Mouse (Mus musculus): ENCODE measurements around the gene Mical3. TPM values are rescaled to one million over a fixed set of nuclear protein-coding genes. Genes with fewer than 3 reads are reported as not detected.
A peak's percentile ranks its signal among the peaks of the same experiment; 100 is the strongest.

Gene Mical3
- total RNA-seq, 2 experiments from 2014 or later: 100 to 150 TPM

GRCm38 (mm10) chr6:120987571-120988084, 143.2 kb downstream of the Mical3 start:
- intact Hi-C loops (cut with DNase I): no loop called here
- peak; percentile 54 for DNase-seq (ENCODE audit: low spot score in 2 of 2)

GRCm38 (mm10) chr6:120987164-120987563, 143.6 kb downstream of the Mical3 start:
- no peak for DNase-seq (ENCODE audit: low spot score in 2 of 2)
- intact Hi-C loops (cut with DNase I): no loop called here

GRCm38 (mm10) chr6:120986172-120986571, 144.6 kb downstream of the Mical3 start:
- intact Hi-C loops (cut with DNase I): no loop called here
- DNase-seq (ENCODE audit: low spot score in 2 of 2): no peak

- intact Hi-C loops (cut with DNase I): no loop called here
- DNase-seq (ENCODE audit: low spot score in 2 of 2): no peak
Measured at GRCm38 (mm10) chr6:120982314-120982713, 148.5 kb downstream of the Mical3 start.

GRCm38 (mm10) chr6:120981537-120981936, 149.3 kb downstream of the Mical3 start:
- intact Hi-C loops (cut with DNase I): no loop called here
- DNase-seq (ENCODE audit: low spot score in 2 of 2): no peak

- intact Hi-C loops (cut with DNase I): loop anchor here (10.0 kb wide), 1 partner anchor 287 kb away; no protein-coding TSS in a partner anchor
- no peak for DNase-seq (ENCODE audit: low spot score in 2 of 2)
Measured at GRCm38 (mm10) chr6:120978019-120978621, 152.7 kb downstream of the Mical3 start.

GRCm38 (mm10) chr6:120976991-120977390, 153.8 kb downstream of the Mical3 start:
- intact Hi-C loops (cut with DNase I): loop anchor here (10.0 kb wide), 1 partner anchor 288 kb away; no protein-coding TSS in a partner anchor
- DNase-seq (ENCODE audit: low spot score in 2 of 2): no peak

- no peak for DNase-seq (ENCODE audit: low spot score in 2 of 2)
- intact Hi-C loops (cut with DNase I): loop anchor here (10.0 kb wide), 1 partner anchor 289 kb away; no protein-coding TSS in a partner anchor
Measured at GRCm38 (mm10) chr6:120976097-120976496, 154.7 kb downstream of the Mical3 start.

GRCm38 (mm10) chr6:120971797-120972590, 158.8 kb downstream of the Mical3 start:
- intact Hi-C loops (cut with DNase I): loop anchor here (1.0 to 10.0 kb wide), 3 partner anchors 157 to 293 kb away; no protein-coding TSS in a partner anchor
- peak; percentile 79 to 88 for DNase-seq (ENCODE audit: low spot score in 2 of 2)

GRCm38 (mm10) chr6:120970939-120971796, 159.6 kb downstream of the Mical3 start:
- no peak for DNase-seq (ENCODE audit: low spot score in 2 of 2)
- intact Hi-C loops (cut with DNase I): loop anchor here (1.0 to 10.0 kb wide), 3 partner anchors 158 to 294 kb away; no protein-coding TSS in a partner anchor

GRCm38 (mm10) chr6:120965814-120966213, 165.0 kb downstream of the Mical3 start:
- intact Hi-C loops (cut with DNase I): no loop called here
- no peak for DNase-seq (ENCODE audit: low spot score in 2 of 2)

- intact Hi-C loops (cut with DNase I): no loop called here
- DNase-seq (ENCODE audit: low spot score in 2 of 2): no peak
Measured at GRCm38 (mm10) chr6:120964179-120964578, 166.6 kb downstream of the Mical3 start.

- intact Hi-C loops (cut with DNase I): no loop called here
- no peak for DNase-seq (ENCODE audit: low spot score in 2 of 2)
Measured at GRCm38 (mm10) chr6:120960338-120961030, 170.3 kb downstream of the Mical3 start.

GRCm38 (mm10) chr6:120957331-120957730, 173.5 kb downstream of the Mical3 start:
- DNase-seq (ENCODE audit: low spot score in 2 of 2): no peak
- intact Hi-C loops (cut with DNase I): no loop called here

- DNase-seq (ENCODE audit: low spot score in 2 of 2): no peak
- intact Hi-C loops (cut with DNase I): no loop called here
Measured at GRCm38 (mm10) chr6:120956259-120957161, 174.3 kb downstream of the Mical3 start.

- DNase-seq (ENCODE audit: low spot score in 2 of 2): no peak
- intact Hi-C loops (cut with DNase I): no loop called here
Measured at GRCm38 (mm10) chr6:120955215-120955614, 175.6 kb downstream of the Mical3 start.

GRCm38 (mm10) chr6:120954241-120954640, 176.6 kb downstream of the Mical3 start:
- intact Hi-C loops (cut with DNase I): no loop called here
- DNase-seq (ENCODE audit: low spot score in 2 of 2): no peak

- DNase-seq (ENCODE audit: low spot score in 2 of 2): no peak
- intact Hi-C loops (cut with DNase I): no loop called here
Measured at GRCm38 (mm10) chr6:120952475-120952874, 178.3 kb downstream of the Mical3 start.
